Mouse (Mus musculus): ENCODE measurements around the gene Rapgef1. TPM values are rescaled to one million over a fixed set of nuclear protein-coding genes. Genes with fewer than 3 reads are reported as not detected.

The Rapgef1 gene
- polyA plus RNA-seq, 1 experiment from 2014 or later, result 13.6 TPM

GRCm38 (mm10) chr2:29724664-29725365 lies 105.3 kb downstream of the Rapgef1 start:
- no peak overlapping the region for H3K4me3 ChIP-seq (ENCODE audit: low read length)
- WGBS, result 72% methylated on average over 5 of the region's 5 CpGs
- H3K36me3 ChIP-seq (ENCODE audit: insufficient read depth, low read length), result peaks cover 58% of the 10 kb centered on the region

GRCm38 (mm10) chr2:29729500-29729899 lies 110.0 kb downstream of the Rapgef1 start:
- Histone ChIP-seq H3K27ac (ENCODE audit: low read length) (no peak overlapping the region), H3K9me3 (ENCODE audit: low read length) (no peaks in the 10 kb centered on the region), H3K9ac (replicated peaks; ENCODE audit: low read length) (no peak overlapping the region), H3K36me3 (ENCODE audit: insufficient read depth, low read length) (peaks cover 54% of the 10 kb centered on the region), H3K27me3 (ENCODE audit: insufficient read depth, low read length) (no peaks in the 10 kb centered on the region), H3K4me3 (ENCODE audit: low read length) (no peak overlapping the region), H3K4me1 (ENCODE audit: insufficient read depth, low read length) (no peaks in the 10 kb centered on the region), H3K4me2 (replicated peaks; ENCODE audit: low read depth, low read length) (no peak overlapping the region)
- WGBS, result 45% methylated on average over 2 of the region's 2 CpGs
- no peak for ATAC-seq (ENCODE audit: low FRiP score, low TSS enrichment)

More at GRCm38 (mm10) chr2:29724664-29725365, 105.3 kb downstream of the Rapgef1 start:
- no peak overlapping the region for H3K9ac ChIP-seq (replicated peaks; ENCODE audit: low read length)
- no peak overlapping the region for H3K4me2 ChIP-seq (replicated peaks; ENCODE audit: low read depth, low read length)
- H3K4me1 ChIP-seq (ENCODE audit: insufficient read depth, low read length), result no peaks in the 10 kb centered on the region
- no peak for ATAC-seq (ENCODE audit: low FRiP score, low TSS enrichment)
- no peak overlapping the region for H3K27ac ChIP-seq (ENCODE audit: low read length)
- H3K27me3 ChIP-seq (ENCODE audit: insufficient read depth, low read length), result no peaks in the 10 kb centered on the region
- no peaks in the 10 kb centered on the region for H3K9me3 ChIP-seq (ENCODE audit: low read length)

- no peak overlapping the region for H3K4me2 ChIP-seq (replicated peaks; ENCODE audit: low read depth, low read length)
- no peaks in the 10 kb centered on the region for H3K27me3 ChIP-seq (ENCODE audit: insufficient read depth, low read length)
- H3K27ac ChIP-seq (ENCODE audit: low read length), result no peak overlapping the region
- WGBS, result 44% methylated on average over 3 of the region's 3 CpGs
- no peaks in the 10 kb centered on the region for H3K4me1 ChIP-seq (ENCODE audit: insufficient read depth, low read length)
- H3K9me3 ChIP-seq (ENCODE audit: low read length), result no peaks in the 10 kb centered on the region
- H3K9ac ChIP-seq (replicated peaks; ENCODE audit: low read length), result no peak overlapping the region
- peak; percentile 49; the same call in 1 of the 2 replicates for ATAC-seq (ENCODE audit: low FRiP score, low TSS enrichment)
- H3K4me3 ChIP-seq (ENCODE audit: low read length), result no peak overlapping the region
- H3K36me3 ChIP-seq (ENCODE audit: insufficient read depth, low read length), result peaks cover 51% of the 10 kb centered on the region
These were observed 112.0 kb downstream of the Rapgef1 start for GRCm38 (mm10) chr2:29731545-29731944.

GRCm38 (mm10) chr2:29732559-29732958 lies 113.0 kb downstream of the Rapgef1 start:
- 87% methylated on average over 10 of the region's 10 CpGs for WGBS

GRCm38 (mm10) chr2:29733348-29733747 lies 113.8 kb downstream of the Rapgef1 start:
- Histone ChIP-seq H3K27ac (ENCODE audit: low read length) (no peak overlapping the region), H3K9me3 (ENCODE audit: low read length) (no peaks in the 10 kb centered on the region), H3K27me3 (ENCODE audit: insufficient read depth, low read length) (no peaks in the 10 kb centered on the region), H3K4me2 (replicated peaks; ENCODE audit: low read depth, low read length) (no peak overlapping the region), H3K36me3 (ENCODE audit: insufficient read depth, low read length) (peaks cover 60% of the 10 kb centered on the region), H3K9ac (replicated peaks; ENCODE audit: low read length) (no peak overlapping the region), H3K4me1 (ENCODE audit: insufficient read depth, low read length) (no peaks in the 10 kb centered on the region), H3K4me3 (ENCODE audit: low read length) (no peak overlapping the region)
- no peak for ATAC-seq (ENCODE audit: low FRiP score, low TSS enrichment)
- 94% methylated on average over 5 of the region's 5 CpGs for WGBS

More at GRCm38 (mm10) chr2:29732559-29732958, 113.0 kb downstream of the Rapgef1 start:
- Histone ChIP-seq H3K4me1 (ENCODE audit: insufficient read depth, low read length) (no peaks in the 10 kb centered on the region), H3K4me2 (replicated peaks; ENCODE audit: low read depth, low read length) (no peak overlapping the region), H3K9ac (replicated peaks; ENCODE audit: low read length) (no peak overlapping the region), H3K27me3 (ENCODE audit: insufficient read depth, low read length) (no peaks in the 10 kb centered on the region), H3K9me3 (ENCODE audit: low read length) (no peaks in the 10 kb centered on the region), H3K27ac (ENCODE audit: low read length) (no peak overlapping the region), H3K4me3 (ENCODE audit: low read length) (no peak overlapping the region), H3K36me3 (ENCODE audit: insufficient read depth, low read length) (peaks cover 57% of the 10 kb centered on the region)
- ATAC-seq (ENCODE audit: low FRiP score, low TSS enrichment), result no peak

GRCm38 (mm10) chr2:29735708-29736107 lies 116.2 kb downstream of the Rapgef1 start:
- 89% methylated on average over 12 of the region's 12 CpGs for WGBS
- no peak overlapping the region for H3K4me2 ChIP-seq (replicated peaks; ENCODE audit: low read depth, low read length)
- no peaks in the 10 kb centered on the region for H3K9me3 ChIP-seq (ENCODE audit: low read length)
- no peaks in the 10 kb centered on the region for H3K27me3 ChIP-seq (ENCODE audit: insufficient read depth, low read length)
- no peak overlapping the region for H3K27ac ChIP-seq (ENCODE audit: low read length)
- ATAC-seq (ENCODE audit: low FRiP score, low TSS enrichment), result no peak
- no peak overlapping the region for H3K9ac ChIP-seq (replicated peaks; ENCODE audit: low read length)
- no peaks in the 10 kb centered on the region for H3K4me1 ChIP-seq (ENCODE audit: insufficient read depth, low read length)
- H3K36me3 ChIP-seq (ENCODE audit: insufficient read depth, low read length), result peaks cover 55% of the 10 kb centered on the region
- no peak overlapping the region for H3K4me3 ChIP-seq (ENCODE audit: low read length)

- no peak overlapping the region for H3K4me3 ChIP-seq (ENCODE audit: low read length)
- 80% methylated on average over 12 of the region's 12 CpGs for WGBS
- peaks cover 48% of the 10 kb centered on the region for H3K36me3 ChIP-seq (ENCODE audit: insufficient read depth, low read length)
- H3K27me3 ChIP-seq (ENCODE audit: insufficient read depth, low read length), result no peaks in the 10 kb centered on the region
- no peak for ATAC-seq (ENCODE audit: low FRiP score, low TSS enrichment)
- H3K9ac ChIP-seq (replicated peaks; ENCODE audit: low read length), result no peak overlapping the region
- no peaks in the 10 kb centered on the region for H3K9me3 ChIP-seq (ENCODE audit: low read length)
- no peak overlapping the region for H3K4me2 ChIP-seq (replicated peaks; ENCODE audit: low read depth, low read length)
- no peak overlapping the region for H3K27ac ChIP-seq (ENCODE audit: low read length)
- H3K4me1 ChIP-seq (ENCODE audit: insufficient read depth, low read length), result no peaks in the 10 kb centered on the region
These were observed 117.8 kb downstream of the Rapgef1 start for GRCm38 (mm10) chr2:29737209-29737925.

- WGBS, result 73% methylated on average over 4 of the region's 4 CpGs
- no peak overlapping the region for H3K27ac ChIP-seq (ENCODE audit: low read length)
- no peak for ATAC-seq (ENCODE audit: low FRiP score, low TSS enrichment)
- no peaks in the 10 kb centered on the region for H3K27me3 ChIP-seq (ENCODE audit: insufficient read depth, low read length)
- no peaks in the 10 kb centered on the region for H3K4me1 ChIP-seq (ENCODE audit: insufficient read depth, low read length)
- H3K9me3 ChIP-seq (ENCODE audit: low read length), result no peaks in the 10 kb centered on the region
- H3K36me3 ChIP-seq (ENCODE audit: insufficient read depth, low read length), result peaks cover 42% of the 10 kb centered on the region
- H3K4me2 ChIP-seq (replicated peaks; ENCODE audit: low read depth, low read length), result no peak overlapping the region
- no peak overlapping the region for H3K4me3 ChIP-seq (ENCODE audit: low read length)
- H3K9ac ChIP-seq (replicated peaks; ENCODE audit: low read length), result no peak overlapping the region
These were observed 119.3 kb downstream of the Rapgef1 start for GRCm38 (mm10) chr2:29738799-29739198.

GRCm38 (mm10) chr2:29739368-29739767 lies 119.8 kb downstream of the Rapgef1 start:
- Histone ChIP-seq H3K27me3 (ENCODE audit: insufficient read depth, low read length) (no peaks in the 10 kb centered on the region), H3K27ac (ENCODE audit: low read length) (no peak overlapping the region), H3K4me3 (ENCODE audit: low read length) (no peak overlapping the region), H3K36me3 (ENCODE audit: insufficient read depth, low read length) (peaks cover 37% of the 10 kb centered on the region), H3K9ac (replicated peaks; ENCODE audit: low read length) (no peak overlapping the region), H3K9me3 (ENCODE audit: low read length) (no peaks in the 10 kb centered on the region), H3K4me1 (ENCODE audit: insufficient read depth, low read length) (no peaks in the 10 kb centered on the region), H3K4me2 (replicated peaks; ENCODE audit: low read depth, low read length) (no peak overlapping the region)
- whole genome bisulfite sequencing, result 60% methylated on average over 5 of the region's 5 CpGs
- no peak for ATAC-seq (ENCODE audit: low FRiP score, low TSS enrichment)

- peaks cover 25% of the 10 kb centered on the region for H3K36me3 ChIP-seq (ENCODE audit: insufficient read depth, low read length)
- 94% methylated on average over 6 of the region's 6 CpGs for WGBS
- no peak overlapping the region for H3K27ac ChIP-seq (ENCODE audit: low read length)
- no peaks in the 10 kb centered on the region for H3K9me3 ChIP-seq (ENCODE audit: low read length)
- H3K9ac ChIP-seq (replicated peaks; ENCODE audit: low read length), result no peak overlapping the region
- no peaks in the 10 kb centered on the region for H3K4me1 ChIP-seq (ENCODE audit: insufficient read depth, low read length)
- H3K4me2 ChIP-seq (replicated peaks; ENCODE audit: low read depth, low read length), result no peak overlapping the region
- peaks cover 6% of the 10 kb centered on the region for H3K27me3 ChIP-seq (ENCODE audit: insufficient read depth, low read length)
- ATAC-seq (ENCODE audit: low FRiP score, low TSS enrichment), result no peak
- H3K4me3 ChIP-seq (ENCODE audit: low read length), result no peak overlapping the region
These were observed 121.7 kb downstream of the Rapgef1 start for GRCm38 (mm10) chr2:29741207-29741606.
